24 mouse cellular contexts compared by ENCODE assay signal in the genomic region with DNA sequence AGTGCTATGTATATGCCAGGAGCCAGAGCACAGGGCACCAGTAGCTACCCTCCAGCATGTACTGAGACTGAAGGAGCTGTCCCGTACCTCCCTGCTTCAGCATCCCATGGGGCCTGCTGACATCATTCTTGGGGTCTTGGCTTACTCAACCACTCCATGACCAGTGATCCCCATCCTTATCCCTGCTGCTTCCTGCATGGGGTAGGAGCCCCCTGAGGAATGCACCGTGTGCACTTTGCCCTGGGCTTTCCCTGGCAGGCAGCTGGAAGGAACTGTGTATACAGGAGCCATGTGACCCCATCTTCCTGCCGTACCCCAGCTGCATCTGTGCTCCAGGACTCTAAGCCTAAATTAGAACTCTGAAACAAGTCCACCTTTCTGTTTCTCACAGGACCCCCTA.
"Had no signal": no experiment of that assay in that cellular context is flagged by ENCODE, and none has a peak within 500 bp of the region (broad histone marks: within the 10 kb centered on the region; RNA-seq: fewer than 3 reads in every experiment).

No protein-coding gene starts in this region.

- H3K9ac ChIP-seq: heart, embryonic 12.5 days; hindbrain, embryonic 12.5 days; hindbrain, embryonic 14.5 days; limb, embryonic 12.5 days; liver, embryonic 14.5 days had no signal

- DNase-seq: gastrocnemius, postnatal 14 days; gastrocnemius, postnatal 36 days; heart, adult 11 months; heart, postnatal 10 days; heart, postnatal 4 days; kidney, adult 18-20 months; kidney, adult 8-10 months; kidney, postnatal 10 days; kidney, postnatal 25 days; kidney, postnatal 4 days; liver had no signal

- H3K36me3 ChIP-seq: heart, embryonic 10.5 days; heart, embryonic 12.5 days; hindbrain, embryonic 10.5 days; hindbrain, embryonic 12.5 days; limb, embryonic 10.5 days; limb, embryonic 12.5 days had no signal

- H3K27ac ChIP-seq: heart, embryonic 10.5 days; hindbrain, embryonic 10.5 days; hindbrain, embryonic 12.5 days; hindbrain, embryonic 14.5 days; layer of hippocampus, adult 2 months; left cerebral cortex, adult 2 months; limb, embryonic 10.5 days; limb, embryonic 12.5 days; liver, embryonic 14.5 days had no signal

- H3K4me3 ChIP-seq: heart, embryonic 10.5 days; heart, embryonic 12.5 days; hindbrain, embryonic 10.5 days; hindbrain, embryonic 12.5 days; layer of hippocampus, adult 2 months; left cerebral cortex, adult 2 months; limb, embryonic 10.5 days; limb, embryonic 12.5 days had no signal

- H3K9me3 ChIP-seq: heart, embryonic 10.5 days; heart, embryonic 12.5 days; hindbrain, embryonic 10.5 days; limb, embryonic 10.5 days had no signal

- ATAC-seq: hindbrain, embryonic 16.5 days; inflammation-experienced regulatory T-cells, adult 6 months had no signal

- H3K4me2 ChIP-seq: heart, embryonic 12.5 days; hindbrain, embryonic 12.5 days; hindbrain, embryonic 14.5 days; limb, embryonic 12.5 days; liver, embryonic 11.5 days had no signal

- H3K27me3 ChIP-seq: heart, embryonic 12.5 days; hindbrain, embryonic 12.5 days; limb, embryonic 12.5 days had no signal

- H3K4me1 ChIP-seq: heart, embryonic 12.5 days; hindbrain, embryonic 12.5 days had no signal
